Mouse (Mus musculus) bone marrow macrophage, adult 2 months (primary cell): ENCODE data around the gene Rab3d. TPM values are rescaled to one million over a fixed set of nuclear protein-coding genes. Genes with fewer than 3 reads are reported as not detected.
"Not testable (repeated sequence)": the region's sequence is repeated elsewhere in the genome, so short reads cannot be mapped to it uniquely, and the experiment has no call there.

ENCODE experiments used
- H3K27ac ChIP-seq: 2 replicates; pipeline ENCODE4 v1.5.1; 2012; ENCODE audit warnings: low read depth, low read length; ENCODE audit not compliant: insufficient read depth
- H3K4me1 ChIP-seq: 2 replicates; pipeline ENCODE4 v1.6.1; 2012; ENCODE audit warnings: low read length; ENCODE audit not compliant: control insufficient read depth, insufficient read depth
- H3K4me3 ChIP-seq: 2 replicates; pipeline ENCODE4 v1.5.1; 2012; ENCODE audit warnings: mild to moderate bottlenecking, low read length, moderate library complexity; ENCODE audit not compliant: insufficient read depth
- CTCF ChIP-seq: IDR thresholded peaks from 2 replicates; pipeline ENCODE4 v1.5.1; 2012; ENCODE audit warnings: low read depth, mild to moderate bottlenecking, low read length, moderate library complexity
- POLR2A ChIP-seq: IDR thresholded peaks from 2 replicates; pipeline ENCODE4 v1.6.1; 2012; ENCODE audit warnings: mild to moderate bottlenecking, low read depth, low read length, borderline replicate concordance
- polyA plus RNA-seq: library from polyadenylated mRNA; stranded (reverse); fragments of >200 nt; gene quantifications from 2 replicates; pipeline ENCODE4 v1.2.4, GENCODE M21; 2012; ENCODE audit not compliant: missing spikeins, insufficient read depth, insufficient read length

Gene Rab3d
- polyA plus RNA-seq, 1 experiment, result 26.9 TPM

- H3K4me3 ChIP-seq, result peak overlapping the region; percentile 94
- TF ChIP-seq POLR2A, result no peak
- no peak for TF ChIP-seq CTCF
- no peak overlapping the region for H3K27ac ChIP-seq
- H3K4me1 ChIP-seq, result peaks cover 3% of the 10 kb centered on the region; the same call in 1 of the 2 replicates
Measured at GRCm38 (mm10) chr9:21916851-21917492, 1.0 kb downstream of the Rab3d start.

- H3K27ac ChIP-seq, result no peak overlapping the region
- no peak for TF ChIP-seq CTCF
- no peak for TF ChIP-seq POLR2A
Measured at GRCm38 (mm10) chr9:21909474-21910223, 8.3 kb downstream of the Rab3d start.

GRCm38 (mm10) chr9:21908216-21908615 is 9.8 kb downstream of the Rab3d start:
- TF ChIP-seq CTCF (no peak), POLR2A (no peak)
- no peak overlapping the region for H3K4me3 ChIP-seq
- H3K27ac ChIP-seq, result no peak overlapping the region
- peaks cover 13% of the 10 kb centered on the region; the same call in 1 of the 2 replicates for H3K4me1 ChIP-seq

More at GRCm38 (mm10) chr9:21909474-21910223, 8.3 kb downstream of the Rab3d start:
- H3K4me3 ChIP-seq, result no peak overlapping the region
- peaks cover 13% of the 10 kb centered on the region; the same call in 1 of the 2 replicates for H3K4me1 ChIP-seq

GRCm38 (mm10) chr9:21904031-21904430 is 14.0 kb downstream of the Rab3d start:
- Histone ChIP-seq H3K27ac (no peak overlapping the region), H3K4me1 (peaks cover 5% of the 10 kb centered on the region; the same call in 1 of the 2 replicates), H3K4me3 (no peak overlapping the region)
- TF ChIP-seq POLR2A (no peak), CTCF (no peak)

GRCm38 (mm10) chr9:21901223-21901820 is 16.7 kb downstream of the Rab3d start:
- H3K4me3 ChIP-seq, result peak overlapping the region; percentile 45
- H3K27ac ChIP-seq, result no peak overlapping the region
- no peak for TF ChIP-seq POLR2A
- no peak for TF ChIP-seq CTCF
- no peaks in the 10 kb centered on the region for H3K4me1 ChIP-seq

- Histone ChIP-seq H3K4me1 (no peaks in the 10 kb centered on the region), H3K27ac (no peak overlapping the region), H3K4me3 (no peak overlapping the region)
- TF ChIP-seq CTCF (no peak), POLR2A (no peak)
Measured at GRCm38 (mm10) chr9:21889229-21889628, 28.8 kb downstream of the Rab3d start.

- Histone ChIP-seq H3K27ac (no peak overlapping the region), H3K4me3 (no peak overlapping the region), H3K4me1 (no peaks in the 10 kb centered on the region)
- no peak for TF ChIP-seq POLR2A
- no peak for TF ChIP-seq CTCF
Measured at GRCm38 (mm10) chr9:21876601-21877000, 41.4 kb downstream of the Rab3d start.

- TF ChIP-seq CTCF, result no peak
- no peak for TF ChIP-seq POLR2A
- Histone ChIP-seq H3K27ac (no peak overlapping the region), H3K4me1 (no peaks in the 10 kb centered on the region), H3K4me3 (no peak overlapping the region)
Measured at GRCm38 (mm10) chr9:21872204-21872603, 45.8 kb downstream of the Rab3d start.

- Histone ChIP-seq H3K27ac (no peak overlapping the region), H3K4me1 (no peaks in the 10 kb centered on the region), H3K4me3 (no peak overlapping the region)
- no peak for TF ChIP-seq POLR2A
- peak; percentile 98 for TF ChIP-seq CTCF
Measured at GRCm38 (mm10) chr9:21870879-21871524, 47.0 kb downstream of the Rab3d start.

GRCm38 (mm10) chr9:21869290-21869689 is 48.7 kb downstream of the Rab3d start:
- not testable (repeated sequence) for H3K4me3 ChIP-seq, H3K4me1 ChIP-seq, H3K27ac ChIP-seq
